Mouse (Mus musculus) c-Kit-positive CD71-positive TER-119-negative erythroid progenitor cells, embryonic 14.5 days (primary cell): ENCODE results near the gene Kcnk15.

Experiments used
- DNase-seq: peaks from one replicate; pipeline ENCODE4 v3.0.0-alpha.2; 2013; ENCODE audit warnings: low read depth

Kcnk15 gene

DNA sequence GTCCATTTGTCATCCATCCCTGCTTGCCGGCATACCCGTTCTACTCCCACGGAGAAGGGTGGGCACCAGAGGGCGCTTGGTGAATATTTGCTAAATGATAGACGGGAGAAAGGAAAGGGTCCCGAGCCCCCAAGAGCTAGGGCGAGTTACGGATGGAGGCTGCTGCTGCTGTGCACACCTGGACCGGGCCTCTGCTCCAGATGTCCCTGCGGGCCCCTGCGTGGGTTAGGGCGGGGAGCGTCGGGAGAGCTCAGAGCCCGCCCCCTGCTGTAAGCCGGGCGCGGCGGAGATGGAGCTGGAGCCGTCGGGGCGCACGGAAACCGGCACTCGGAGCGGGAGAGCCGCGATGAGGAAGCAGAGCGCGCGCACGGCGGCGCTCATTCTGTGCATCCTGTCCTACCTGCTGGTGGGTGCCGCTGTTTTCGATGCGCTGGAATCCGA lies at the start of gene Kcnk15:
Kcnk15 (plus strand) TSS at position 191 of the 441 bp plus-strand sequence.
- DNase-seq, result no peak

- DNase-seq, result no peak
These were observed 49.6 kb upstream of the Kcnk15 start for GRCm38 (mm10) chr2:163803838-163804237.

- no peak for DNase-seq
These were observed 44.3 kb upstream of the Kcnk15 start for GRCm38 (mm10) chr2:163809166-163809565.

DNA sequence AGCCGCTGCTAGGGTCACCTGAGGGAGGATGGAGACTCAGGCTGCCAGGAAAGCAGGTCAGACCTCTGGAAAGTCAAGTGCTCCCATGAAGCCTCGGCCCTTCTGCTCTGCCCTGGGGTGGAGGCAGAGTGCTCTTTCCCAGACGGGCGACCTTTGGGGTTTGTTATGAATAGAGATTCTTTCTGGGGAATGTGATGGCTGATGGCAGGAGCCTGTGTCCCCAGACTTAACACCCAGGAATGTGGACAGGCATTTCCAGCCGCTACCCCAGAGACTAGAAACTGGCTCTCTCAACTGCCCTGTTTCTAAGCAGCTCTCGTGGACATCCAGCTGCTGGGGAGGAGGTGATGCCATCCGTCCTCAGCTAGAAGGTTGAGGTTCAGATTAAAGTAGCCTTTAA lies 43.7 kb upstream of the Kcnk15 start:
- DNase-seq, result no peak

DNA sequence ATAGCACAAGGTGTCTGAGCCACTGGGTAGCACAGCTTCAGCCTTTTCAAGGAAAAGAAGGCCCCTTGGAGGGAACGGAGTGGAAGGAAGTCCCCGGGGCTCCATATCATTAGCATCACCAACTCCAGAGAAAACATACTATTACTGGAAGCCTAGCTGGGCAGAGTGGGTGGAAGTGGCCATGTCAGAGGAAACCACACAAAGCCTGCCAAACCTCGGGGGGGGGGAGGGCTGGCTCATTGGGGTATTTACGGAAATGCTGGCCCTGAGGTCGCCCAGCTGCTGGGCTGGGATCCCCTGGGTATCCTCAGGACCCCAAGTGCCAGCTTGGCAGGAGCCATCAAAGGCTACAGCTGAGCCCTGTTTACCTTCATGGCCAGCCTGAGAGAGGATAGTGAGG lies 40.4 kb upstream of the Kcnk15 start:
- no peak for DNase-seq

DNA sequence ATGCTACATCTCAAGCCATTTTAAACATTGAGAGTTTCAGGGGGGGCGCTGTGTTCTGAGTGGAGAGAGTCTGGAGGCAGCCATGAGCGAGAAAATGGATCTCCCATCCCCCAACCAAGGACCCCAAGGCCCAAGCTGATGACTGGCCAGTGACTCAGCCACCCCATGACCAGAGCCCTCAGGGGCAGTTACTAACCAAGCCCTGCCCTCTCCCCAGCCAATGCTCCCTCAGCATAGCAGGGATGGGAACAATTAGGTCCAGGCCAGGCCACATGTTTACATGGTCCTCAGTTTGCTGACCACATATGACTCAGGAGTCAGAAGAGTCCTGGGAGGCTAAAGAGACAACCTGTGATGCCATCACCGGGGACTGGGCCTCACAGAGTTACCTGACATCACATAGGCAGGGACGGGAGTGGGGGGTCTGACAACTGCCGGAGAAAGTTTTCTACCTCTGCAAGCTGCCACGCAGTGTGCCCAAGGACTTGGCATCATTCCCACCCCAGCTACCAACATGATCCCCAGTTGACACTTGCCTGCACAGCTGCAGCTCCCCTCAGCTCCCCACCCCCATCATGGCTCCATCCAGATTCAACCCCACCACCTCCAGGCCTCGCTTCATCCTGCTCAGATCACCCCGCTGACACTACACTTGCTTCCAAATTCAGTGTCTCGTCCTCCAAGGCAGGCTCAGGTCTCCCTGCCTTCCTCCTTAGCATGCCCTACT lies 38.5 kb upstream of the Kcnk15 start:
- no peak for DNase-seq

GRCm38 (mm10) chr2:163820607-163821006 lies 32.8 kb upstream of the Kcnk15 start, which contains the start of gene Ccn5:
Gene Ccn5, plus strand, starts transcription at chr2:163820861.
- no peak for DNase-seq

- DNase-seq, result peak; percentile 9
These were observed 30.2 kb upstream of the Kcnk15 start for GRCm38 (mm10) chr2:163823248-163823647.

GRCm38 (mm10) chr2:163823771-163824170 lies 29.7 kb upstream of the Kcnk15 start:
- DNase-seq, result no peak

- no peak for DNase-seq
These were observed 27.6 kb upstream of the Kcnk15 start for GRCm38 (mm10) chr2:163825861-163826260.

DNA sequence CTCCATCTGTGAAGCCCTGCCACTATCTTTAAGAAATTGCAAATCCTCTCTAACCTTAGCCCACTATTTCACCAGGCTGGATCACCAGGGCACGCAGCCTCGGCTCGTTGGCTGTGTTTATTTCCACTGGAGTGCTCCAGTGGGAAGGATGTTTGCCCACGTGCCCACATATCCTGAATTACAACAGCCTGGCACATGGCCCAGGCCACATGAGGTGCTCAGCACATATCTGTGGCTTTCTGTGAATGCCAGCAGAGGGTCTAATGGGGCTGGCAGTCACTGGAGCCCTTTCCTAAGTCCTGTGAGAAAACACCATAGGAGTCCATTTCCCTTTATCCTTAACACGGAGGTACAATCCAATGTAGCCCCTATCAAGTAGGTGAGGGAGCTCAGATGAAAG lies 27.0 kb upstream of the Kcnk15 start:
- no peak for DNase-seq

- no peak for DNase-seq
These were observed 22.3 kb upstream of the Kcnk15 start for GRCm38 (mm10) chr2:163831163-163831562.

DNA sequence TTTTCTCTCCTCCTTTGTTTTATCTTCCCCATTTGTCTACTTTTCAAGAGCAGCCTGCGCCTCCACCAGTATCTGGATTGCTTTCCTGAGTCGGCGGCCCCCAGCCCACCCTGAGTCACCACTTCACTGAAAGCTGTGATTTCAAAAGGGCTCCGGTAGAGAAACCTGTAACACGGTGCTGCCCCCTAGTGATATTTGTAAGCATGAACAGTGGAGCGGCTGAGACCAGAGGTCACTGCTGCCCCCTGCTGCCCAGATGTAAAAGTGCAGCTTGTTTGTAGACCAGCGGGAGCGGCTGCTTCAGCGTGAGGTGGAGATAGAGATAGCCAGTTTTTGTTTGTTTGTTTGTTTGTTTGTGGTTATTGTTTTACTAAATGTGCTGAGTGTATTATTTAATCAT lies 15.4 kb upstream of the Kcnk15 start:
- DNase-seq, result peak; percentile 48

GRCm38 (mm10) chr2:163839519-163839918 lies 13.9 kb upstream of the Kcnk15 start:
- no peak for DNase-seq

DNA sequence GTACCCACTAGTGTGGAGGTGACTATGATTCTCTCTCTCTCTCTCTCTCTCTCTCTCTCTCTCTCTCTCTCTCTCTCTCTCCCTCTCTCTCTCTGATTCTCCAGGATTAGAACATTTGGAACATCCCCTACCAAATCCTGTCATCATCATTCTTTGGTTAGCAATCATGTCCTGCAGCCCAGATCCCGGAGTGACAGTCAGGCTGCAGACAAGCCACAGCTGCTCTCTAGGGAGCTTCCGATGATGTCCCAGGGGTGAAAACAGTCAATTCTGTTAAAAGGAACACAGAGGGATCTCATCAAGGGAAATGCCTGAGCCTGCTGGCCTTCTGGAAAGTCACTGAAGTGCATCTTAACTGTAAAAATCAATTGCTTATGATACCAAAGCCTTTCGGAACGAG lies 11.4 kb upstream of the Kcnk15 start:
- DNase-seq, result no peak

DNA sequence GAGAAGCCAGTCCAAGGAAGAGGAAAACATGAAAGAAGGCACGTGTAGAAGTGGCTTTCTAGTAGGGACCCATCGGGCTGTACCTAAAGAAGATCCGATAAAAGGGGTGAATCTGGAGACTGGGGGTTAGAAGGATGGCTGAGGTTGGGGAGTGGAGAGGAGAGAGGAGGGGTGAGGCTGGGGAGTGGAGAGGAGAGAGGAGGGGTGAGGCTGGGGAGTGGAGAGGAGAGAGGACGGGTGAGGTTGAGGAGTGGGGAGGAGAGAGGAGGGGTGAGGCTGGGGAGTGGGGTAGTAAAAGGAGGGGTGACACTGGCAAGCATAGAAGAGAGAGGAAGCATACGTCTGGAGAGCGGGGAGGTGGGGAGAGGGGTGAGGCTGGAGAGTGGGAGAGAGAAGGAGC lies 3.8 kb downstream of the Kcnk15 start:
- no peak for DNase-seq

GRCm38 (mm10) chr2:163858254-163858947 lies 5.0 kb downstream of the Kcnk15 start:
- no peak for DNase-seq

DNA sequence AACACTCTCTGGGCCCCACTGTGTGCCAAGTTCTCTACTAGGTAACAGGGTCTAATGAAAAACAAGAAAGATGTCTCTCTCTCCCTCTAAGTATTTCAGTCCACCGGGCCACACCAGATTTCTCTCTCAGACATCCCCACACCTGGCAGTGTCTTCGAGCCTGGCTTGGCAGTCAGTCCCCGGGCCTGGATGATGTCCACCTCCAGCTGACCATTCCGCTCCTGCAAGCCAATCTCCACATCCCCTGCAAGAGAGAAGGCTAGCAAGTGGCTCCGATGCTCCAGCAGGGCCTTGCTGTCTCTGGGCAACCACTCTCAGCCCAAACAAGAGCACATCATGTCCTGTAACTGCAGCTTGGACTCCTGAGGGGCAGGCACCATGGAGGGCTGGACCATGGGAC lies 11.9 kb downstream of the Kcnk15 start:
- no peak for DNase-seq

- no peak for DNase-seq
These were observed 12.6 kb downstream of the Kcnk15 start for GRCm38 (mm10) chr2:163866061-163866460.

DNA sequence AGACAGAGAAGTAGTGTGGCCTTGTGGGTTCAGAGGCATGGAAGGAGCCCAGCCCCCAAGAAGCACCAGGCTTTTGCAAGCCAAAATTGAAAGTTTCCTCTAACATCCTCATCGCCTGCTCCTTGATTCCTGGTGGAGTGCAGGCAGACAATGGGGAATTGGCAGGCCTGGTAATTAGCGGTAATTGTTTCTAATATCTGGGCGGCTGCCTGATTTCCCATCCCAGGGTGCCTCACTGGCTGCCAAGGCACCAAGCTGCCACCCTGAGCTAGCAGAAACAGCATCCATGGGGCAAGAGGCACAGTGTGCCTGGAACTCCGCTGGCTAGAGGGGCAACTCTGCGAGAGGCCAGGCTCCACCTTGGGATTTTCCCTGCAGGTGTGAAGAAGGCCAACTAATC lies 16.3 kb downstream of the Kcnk15 start:
- DNase-seq, result no peak

DNA sequence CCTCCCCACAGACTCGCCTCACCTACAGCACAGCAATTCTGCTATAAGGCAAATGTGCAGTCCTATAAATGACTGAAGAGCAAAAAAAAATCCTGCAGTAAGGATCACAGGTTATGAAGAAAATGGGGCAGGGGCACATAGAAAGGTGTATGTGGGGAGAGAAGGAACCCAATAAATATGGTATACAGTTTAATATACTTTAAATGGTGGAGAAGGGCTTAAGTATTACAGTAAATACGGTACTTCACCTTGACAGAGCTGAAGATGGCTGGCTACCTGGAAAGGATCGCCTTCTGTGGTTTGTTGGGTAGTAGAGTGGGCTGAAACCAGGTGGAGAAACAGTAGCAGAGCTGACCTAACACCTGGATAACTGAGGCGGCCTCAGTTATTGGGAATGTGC lies 17.8 kb downstream of the Kcnk15 start:
- DNase-seq, result no peak

GRCm38 (mm10) chr2:163871906-163872305 lies 18.5 kb downstream of the Kcnk15 start:
- no peak for DNase-seq

GRCm38 (mm10) chr2:163874877-163875276 lies 21.4 kb downstream of the Kcnk15 start:
- no peak for DNase-seq

DNA sequence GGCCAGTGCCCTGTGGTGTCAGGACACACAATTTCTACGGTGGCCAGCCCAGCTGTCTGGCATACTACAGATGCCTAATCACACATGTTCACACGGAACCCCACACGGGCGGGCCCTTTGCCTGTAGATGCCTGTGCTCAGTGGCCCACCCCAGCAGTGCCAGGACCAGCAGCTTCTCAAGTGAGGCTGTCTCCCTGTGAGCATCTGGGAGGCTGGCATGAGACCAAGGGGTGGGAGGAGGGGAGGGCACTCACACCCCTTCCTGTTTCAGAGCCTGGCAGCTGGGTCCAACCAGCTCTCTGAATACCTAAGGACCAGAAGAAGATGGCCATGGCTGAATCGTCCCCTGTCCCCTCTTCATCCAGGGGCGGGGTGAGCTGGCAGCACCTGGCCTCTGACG lies 22.0 kb downstream of the Kcnk15 start:
- DNase-seq, result no peak
